Mouse (Mus musculus) forebrain, embryonic 14.5 days (tissue): ENCODE measurements around the gene Cox7a2. TPM values are rescaled to one million over a fixed set of nuclear protein-coding genes. Genes with fewer than 3 reads are reported as not detected.

Source experiments
- ATAC-seq: fragments of 200-750 bp; cut with Nextera tagmentation; 2 replicates; pipeline ENCODE4 v1.8.0; 2017; ENCODE audit warnings: mild to moderate bottlenecking, moderate library complexity
- DNase-seq: peaks from one replicate; pipeline ENCODE4 v3.0.0-alpha.2; 2015; ENCODE audit warnings: low spot score
- H3K27ac ChIP-seq: fragments of 300-500 bp; sonication (generic); 2 replicates; pipeline ENCODE4 v1.5.1; 2014; ENCODE audit warnings: low read depth, mild to moderate bottlenecking, control low read depth, low read length, moderate library complexity
- H3K27me3 ChIP-seq: fragments of 300-500 bp; sonication (generic); replicated peaks from 2 replicates; pipeline ENCODE4 v1.6.1; 2014; ENCODE audit warnings: low read length, control low read depth, mixed read lengths; ENCODE audit not compliant: control insufficient read depth, insufficient read depth
- H3K36me3 ChIP-seq: fragments of 300-500 bp; sonication (generic); 2 replicates; pipeline ENCODE4 v1.6.1; 2014; ENCODE audit warnings: low read length, control low read depth; ENCODE audit not compliant: control insufficient read depth, insufficient read depth
- H3K4me1 ChIP-seq: fragments of 300-500 bp; sonication (generic); 2 replicates; pipeline ENCODE4 v1.6.1; 2014; ENCODE audit warnings: antibody characterized with exemption, low read length, control low read depth; ENCODE audit not compliant: control insufficient read depth, insufficient read depth
- H3K4me2 ChIP-seq: fragments of 300-500 bp; sonication (generic); 2 replicates; pipeline ENCODE4 v1.6.1; 2014; ENCODE audit warnings: mild to moderate bottlenecking, control low read depth, low read length
- H3K4me3 ChIP-seq: fragments of 300-500 bp; sonication (generic); 2 replicates; pipeline ENCODE4 v1.5.1; 2014; ENCODE audit warnings: low read depth, low read length, control low read depth
- H3K9ac ChIP-seq: fragments of 300-500 bp; sonication (generic); 2 replicates; pipeline ENCODE4 v1.6.1; 2014; ENCODE audit warnings: mild to moderate bottlenecking, low read length, control low read depth, moderate library complexity
- H3K9me3 ChIP-seq: fragments of 300-500 bp; sonication (generic); replicated peaks from 2 replicates; pipeline ENCODE4 v1.6.1; 2016; ENCODE audit warnings: low read length, control low read depth, mixed read lengths; ENCODE audit not compliant: control insufficient read depth
- WGBS: fragments of 180-500 bp; shearing (Covaris S2); extraction: QIAGEN DNeasy Blood & Tissue Kit; methylation state at CpG from one replicate; pipeline ENCODE4 v1.1.7; 2014; 5-methylcytosine and 5-hydroxymethylcytosine counted together
- polyA plus RNA-seq: library from polyadenylated mRNA; unstranded; fragments of >200 nt; fragmentation: Nextera tagmentation; extraction: Ambion mirVana; gene quantifications from 2 replicates; pipeline ENCODE4 v1.2.1, GENCODE M21; 2014

The Cox7a2 gene
- polyA plus RNA-seq, 1 experiment from 2014 or later = 901 TPM

DNA sequence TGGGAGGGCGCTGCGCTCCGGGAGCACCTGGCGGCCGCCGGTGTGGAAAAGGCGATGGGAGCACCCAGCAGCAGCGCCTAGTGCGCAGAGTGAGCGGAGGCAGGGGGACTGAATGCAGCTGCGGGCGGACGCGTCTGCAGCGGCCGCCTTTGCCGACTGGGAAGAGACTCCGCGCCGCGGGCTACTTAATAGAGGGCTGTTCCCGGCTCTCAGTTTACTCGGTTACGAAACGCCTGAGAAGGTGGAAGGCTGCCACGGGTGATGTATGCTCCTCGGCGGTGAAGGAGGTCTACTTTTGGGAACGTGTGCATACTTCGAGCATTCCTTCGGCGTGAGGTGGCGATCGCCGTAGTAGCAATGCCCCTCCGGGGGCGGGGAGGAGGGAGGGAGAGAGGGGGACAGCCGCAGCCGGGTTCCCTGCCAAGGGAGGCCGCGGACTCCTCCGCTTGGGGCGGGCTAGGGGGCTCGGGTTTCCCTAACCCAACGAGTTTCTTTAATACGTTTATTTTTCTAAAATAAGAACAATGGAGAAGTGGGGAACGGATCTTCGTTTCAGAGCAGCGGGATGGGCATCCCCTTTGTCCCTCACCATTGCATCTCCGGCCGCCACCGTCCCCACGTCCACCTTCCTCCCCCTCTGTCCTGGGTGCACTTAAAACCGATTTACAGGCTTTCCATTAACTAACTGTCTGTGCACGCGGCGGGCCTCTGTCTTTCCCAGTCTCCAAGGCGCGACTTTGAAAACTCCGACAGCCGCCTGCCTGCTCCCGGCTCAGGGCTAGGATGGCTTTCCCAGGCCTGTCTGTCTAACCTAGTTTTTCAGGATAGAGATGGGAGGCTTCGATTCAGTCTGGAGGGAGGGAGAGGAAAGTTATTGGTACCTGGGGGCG lies 41.0 kb downstream of the Cox7a2 start, which contains the start of gene Col12a1:
Gene Col12a1 (minus strand): TSS at position 351 of the 890 bp plus-strand sequence.
- Histone ChIP-seq H3K4me1 (peaks cover 11% of the 10 kb centered on the region), H3K4me3 (peak within 1 kb of the TSS; percentile 49), H3K36me3 (no peaks in the 10 kb centered on the region), H3K9ac (peak within 1 kb of the TSS; percentile 61), H3K4me2 (peak within 1 kb of the TSS; percentile 93), H3K27me3 (peaks cover 33% of the 10 kb centered on the region), H3K9me3 (no peaks in the 10 kb centered on the region), H3K27ac (no peak within 1 kb of the TSS)
- DNase-seq (peak; percentile 82), ATAC-seq (peak; percentile 70)
- under 1% methylated on average over 62 of the region's 64 CpGs for WGBS

DNA sequence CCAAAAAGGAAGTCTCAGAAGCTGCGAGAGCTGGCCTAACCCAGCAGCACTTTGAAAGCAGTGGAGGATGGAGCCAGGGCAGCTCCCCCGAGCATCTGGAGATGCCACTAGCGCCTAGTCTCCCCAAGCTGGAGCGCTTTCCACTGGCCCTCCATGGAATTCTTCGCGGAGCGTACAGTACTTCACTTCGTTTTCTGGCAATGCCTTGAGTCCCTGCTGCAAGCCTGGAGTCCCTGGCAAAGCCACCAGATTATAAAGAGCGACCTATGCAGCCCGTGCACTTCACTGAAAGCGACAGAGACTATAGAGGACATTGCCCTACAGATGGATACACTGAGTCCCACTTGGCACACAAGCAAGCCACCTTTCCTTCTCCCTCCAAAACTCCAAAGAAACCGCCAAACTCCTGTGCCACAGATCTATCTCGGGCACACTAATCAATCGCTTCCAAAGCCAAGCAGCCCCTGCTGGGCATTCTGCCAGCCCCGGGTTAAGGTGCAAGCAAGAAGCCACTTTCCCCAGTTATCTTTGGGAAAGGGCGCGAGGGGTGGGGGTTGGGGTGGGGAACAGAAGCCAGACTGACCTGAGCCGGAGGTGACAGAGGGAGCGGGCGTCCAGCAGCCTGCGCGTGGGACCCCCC lies 41.7 kb downstream of the Cox7a2 start:
- WGBS = under 1% methylated on average over 22 of the region's 22 CpGs
- Histone ChIP-seq H3K9me3 (no peaks in the 10 kb centered on the region), H3K4me2 (peak overlapping the region; percentile 93), H3K27me3 (peaks cover 33% of the 10 kb centered on the region), H3K27ac (no peak overlapping the region), H3K4me1 (peaks cover 11% of the 10 kb centered on the region), H3K4me3 (peak overlapping the region; percentile 49), H3K36me3 (no peaks in the 10 kb centered on the region), H3K9ac (peak overlapping the region; percentile 61)
- ATAC-seq (peak; percentile 7; the same call in 1 of the 2 replicates), DNase-seq (peak; percentile 38)

DNA sequence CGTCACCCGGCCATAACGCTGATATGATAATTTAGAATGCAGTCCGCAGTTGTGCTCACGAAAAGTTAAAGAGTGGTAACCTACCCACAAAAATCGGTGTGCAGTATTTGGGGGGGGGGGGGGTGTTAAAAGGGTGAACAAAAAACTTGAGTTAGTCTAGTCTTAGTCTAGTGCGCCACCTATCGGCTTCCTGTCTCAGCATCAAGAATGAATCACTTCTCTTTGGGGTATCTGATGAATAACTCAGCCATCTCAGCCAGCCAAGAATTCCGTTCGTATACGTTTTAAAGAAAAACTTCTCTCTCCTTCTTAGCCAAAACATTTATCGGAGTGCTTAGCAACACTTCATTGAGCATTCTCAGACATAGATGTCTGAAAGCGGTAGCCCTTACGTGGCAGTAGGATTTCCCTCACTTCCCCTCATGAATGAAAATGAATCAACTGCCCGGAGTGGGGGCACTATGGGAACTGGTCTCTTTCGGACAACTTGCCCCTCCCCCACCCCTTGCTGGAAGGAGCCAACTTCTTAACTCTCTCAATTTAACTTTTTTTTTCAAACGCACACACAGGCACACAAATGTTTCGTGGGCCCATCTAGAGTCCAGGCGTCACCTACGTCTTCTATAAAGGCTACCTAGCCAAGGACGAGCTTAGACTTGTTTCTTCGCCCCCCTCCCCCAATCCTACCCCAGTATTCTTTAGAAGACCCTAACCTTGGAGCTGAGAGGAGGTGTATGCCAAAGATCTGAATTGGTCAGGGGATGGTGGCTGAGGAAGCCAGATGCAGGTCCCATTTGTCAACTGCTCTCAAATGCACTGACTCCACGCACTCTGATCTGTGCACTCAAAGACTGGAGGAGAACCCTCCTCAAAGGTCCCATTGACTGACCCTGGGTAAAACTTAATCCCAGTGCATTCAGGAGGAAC lies 42.5 kb downstream of the Cox7a2 start:
- Histone ChIP-seq H3K27me3 (peaks cover 33% of the 10 kb centered on the region), H3K4me2 (peak overlapping the region; percentile 93), H3K36me3 (no peaks in the 10 kb centered on the region), H3K9me3 (no peaks in the 10 kb centered on the region), H3K27ac (no peak overlapping the region), H3K4me3 (peak overlapping the region; percentile 49), H3K4me1 (peaks cover 11% of the 10 kb centered on the region), H3K9ac (peak overlapping the region; percentile 35; the same call in 1 of the 2 replicates)
- 7% methylated on average over 23 of the region's 23 CpGs for WGBS
- ATAC-seq = no peak
- peak; percentile 93 for DNase-seq

DNA sequence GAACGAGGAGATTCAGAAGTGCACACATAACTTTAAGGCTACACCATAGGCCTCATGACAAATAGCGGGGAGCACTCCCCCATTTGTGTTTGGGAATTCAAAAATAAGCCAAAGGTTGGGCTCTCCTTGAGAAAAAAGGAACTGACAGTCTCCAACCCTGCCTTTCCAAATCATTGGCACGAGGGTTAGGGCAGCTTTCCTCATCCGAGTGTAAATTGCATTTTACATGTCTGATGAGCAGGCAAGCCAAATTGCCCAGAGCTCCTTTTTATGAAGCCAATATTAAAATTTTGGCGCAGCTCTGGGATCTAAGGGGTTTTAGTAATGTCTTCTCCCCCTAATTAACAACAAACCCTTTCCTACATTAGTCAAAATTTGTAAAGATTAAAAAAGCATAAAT lies 43.2 kb downstream of the Cox7a2 start:
- H3K9ac ChIP-seq = no peak overlapping the region
- no peak for ATAC-seq
- DNase-seq = peak; percentile 58
- 29% methylated on average over 5 of the region's 5 CpGs for WGBS
- peaks cover 11% of the 10 kb centered on the region for H3K4me1 ChIP-seq
- H3K4me3 ChIP-seq = no peak overlapping the region
- H3K36me3 ChIP-seq = no peaks in the 10 kb centered on the region
- H3K27me3 ChIP-seq = peaks cover 33% of the 10 kb centered on the region
- no peak overlapping the region for H3K27ac ChIP-seq
- H3K4me2 ChIP-seq = peak overlapping the region; percentile 93
- H3K9me3 ChIP-seq = no peaks in the 10 kb centered on the region

DNA sequence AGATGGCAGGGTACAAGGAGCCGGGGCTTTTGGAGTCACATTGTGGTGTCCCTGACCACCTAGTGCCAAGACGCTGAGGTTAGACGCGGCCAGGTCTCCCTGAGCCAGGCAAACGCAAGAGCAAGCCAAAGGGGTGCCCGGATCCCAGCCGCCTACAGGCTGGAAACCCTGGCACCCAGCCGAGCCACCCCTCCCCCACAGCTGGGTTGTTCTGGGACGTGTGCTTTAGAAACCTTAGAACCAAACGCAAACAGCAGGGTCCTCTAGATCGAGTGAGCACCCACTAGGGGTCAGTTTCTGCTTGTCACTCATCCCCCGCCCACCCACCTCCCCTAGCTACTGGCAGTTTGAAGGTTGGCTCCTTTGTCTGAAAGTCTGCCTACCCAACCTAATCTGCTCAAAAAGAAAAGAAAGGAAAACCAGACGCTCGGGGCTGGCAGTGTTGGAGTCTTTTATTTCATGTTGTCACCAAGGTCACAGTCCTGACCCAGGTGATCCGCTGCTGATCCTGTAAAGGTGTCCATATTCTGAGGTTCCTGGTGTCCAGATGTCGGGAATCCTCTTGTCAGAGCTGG lies 45.1 kb downstream of the Cox7a2 start:
- ATAC-seq (peak; percentile 60), DNase-seq (peak; percentile 74)
- no peaks in the 10 kb centered on the region for H3K9me3 ChIP-seq
- peaks cover 19% of the 10 kb centered on the region for H3K27me3 ChIP-seq
- WGBS = 3% methylated on average over 16 of the region's 16 CpGs
- peak overlapping the region; percentile 45 for H3K4me2 ChIP-seq
- H3K27ac ChIP-seq = no peak overlapping the region
- H3K36me3 ChIP-seq = no peaks in the 10 kb centered on the region
- peak overlapping the region; percentile 17; the same call in 1 of the 2 replicates for H3K4me3 ChIP-seq
- H3K9ac ChIP-seq = peak overlapping the region; percentile 45; the same call in 1 of the 2 replicates
- peaks cover 11% of the 10 kb centered on the region for H3K4me1 ChIP-seq

Other genes starting within 250 kb of the Cox7a2 start
- gene Col12a1, start 41.0 kb downstream of the Cox7a2 start, polyA plus RNA-seq = 5.0 and 7.7 TPM in 2 replicates
- gene Tmem30a, start 33.6 kb upstream of the Cox7a2 start, polyA plus RNA-seq = 91.2 and 108 TPM in 2 replicates